Mouse (Mus musculus) frontal cortex, postnatal 36 days (tissue): Measurements from ENCODE around the gene Gstm4.
A peak's percentile ranks its signal among the peaks of the same experiment; 100 is the strongest.
"Not testable (repeated sequence)": the region's sequence is repeated elsewhere in the genome, so short reads cannot be mapped to it uniquely, and the experiment has no call there.

ENCODE experiments used
- DNase-seq, 2 experiments: peaks; one replicate each; pipeline ENCODE4 v3.0.0; 2022; ENCODE audit warnings: low spot score in 2 of 2

Gene Gstm4

DNA sequence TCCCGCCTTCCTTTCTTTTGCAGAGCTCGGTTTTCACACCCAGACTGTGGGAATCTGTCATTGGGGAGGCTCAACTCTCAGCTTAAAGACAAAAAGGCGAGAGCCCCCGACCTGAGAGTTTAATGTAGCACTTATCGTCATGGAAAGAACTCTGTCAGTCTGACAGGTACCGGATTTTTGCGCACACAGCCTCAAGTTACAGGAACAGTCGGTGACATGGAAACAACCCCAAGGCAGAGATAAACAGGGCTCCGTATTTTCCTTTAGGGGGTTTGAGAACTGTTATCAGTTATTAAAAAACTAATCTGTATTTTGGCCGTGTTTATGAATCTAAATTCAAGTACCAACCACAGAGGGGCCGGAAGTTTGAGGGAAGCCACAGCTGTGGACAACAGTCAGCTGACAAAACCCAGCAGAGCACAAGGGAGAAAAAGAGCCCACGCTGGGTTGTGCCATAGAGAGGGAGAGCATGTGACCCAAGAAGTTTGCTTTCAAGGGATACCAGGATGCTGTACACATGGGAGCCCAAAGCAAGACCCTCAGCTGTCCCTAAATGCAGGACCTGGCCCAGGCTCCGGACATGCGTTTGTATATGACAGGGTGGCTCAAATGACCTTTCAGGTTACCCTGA lies 26.4 kb downstream of the Gstm4 start:
- DNase-seq, result no peak

- peak; percentile 93 to 94 for DNase-seq
Measured at GRCm38 (mm10) chr3:108017473-108018189, 27.1 kb downstream of the Gstm4 start, which contains the start of gene Gstm1. Gene Gstm1, minus strand, starts transcription at chr3:108017973.

- DNase-seq, result not testable (repeated sequence)
Measured at GRCm38 (mm10) chr3:108016468-108016867, 28.2 kb downstream of the Gstm4 start.

DNA sequence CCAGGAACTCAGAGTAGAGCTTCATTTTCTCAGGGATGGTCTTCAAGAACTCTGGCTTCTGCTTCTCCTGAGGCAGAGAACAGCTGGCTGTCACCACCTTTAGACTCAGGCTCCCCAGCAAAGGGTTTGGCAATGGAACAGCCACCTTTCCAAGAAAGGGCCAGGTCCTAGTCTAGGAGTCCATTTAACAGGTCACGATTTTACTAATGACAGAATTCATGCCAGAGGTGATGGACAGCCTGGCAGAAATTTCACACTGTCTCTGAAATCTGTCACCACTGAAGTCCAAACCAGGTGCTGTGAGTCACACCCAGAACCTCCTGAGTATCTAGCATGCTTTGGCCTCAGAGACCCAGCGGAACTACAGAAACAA lies 29.7 kb downstream of the Gstm4 start:
- no peak for DNase-seq

DNA sequence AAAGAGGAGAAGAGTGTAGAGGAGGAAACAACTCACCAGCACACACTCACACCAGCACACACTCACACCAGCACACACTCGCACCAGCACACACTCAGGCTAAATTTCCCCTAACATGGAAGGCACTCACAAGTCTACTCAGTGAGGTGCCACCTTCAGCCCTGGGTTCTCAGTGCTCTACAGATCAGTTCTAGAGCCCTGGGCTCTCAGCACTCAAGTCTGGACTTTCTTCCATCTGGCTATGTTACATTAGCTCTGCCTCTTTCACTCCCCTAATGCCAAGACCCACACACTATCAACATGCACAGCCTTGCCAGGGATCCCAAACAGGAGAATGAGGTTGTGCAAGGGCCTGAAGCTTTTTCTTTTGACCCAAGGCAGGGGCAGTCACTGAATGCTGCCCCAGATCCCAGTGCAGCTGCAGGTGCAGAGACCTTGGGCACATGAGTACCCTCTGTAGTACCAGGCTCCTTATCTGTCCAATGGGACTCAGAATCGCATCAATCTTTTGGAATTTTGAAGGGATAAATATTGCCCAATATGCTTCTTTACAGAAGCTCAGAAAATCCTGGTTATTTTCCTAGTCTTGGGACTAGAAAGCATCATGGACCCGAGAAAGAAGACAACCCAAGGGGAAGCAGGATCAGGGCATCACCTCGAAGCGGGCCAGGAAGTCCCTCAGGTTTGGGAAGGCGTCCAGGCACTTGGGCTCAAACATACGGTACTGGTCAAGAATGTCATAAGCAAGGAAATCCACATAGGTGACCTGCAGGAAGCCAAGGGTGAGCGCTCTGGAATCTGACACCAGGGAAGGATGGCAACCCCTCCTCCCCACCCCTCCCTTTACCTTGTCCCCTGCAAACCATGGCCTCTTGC lies 30.4 kb downstream of the Gstm4 start:
- no peak for DNase-seq

DNA sequence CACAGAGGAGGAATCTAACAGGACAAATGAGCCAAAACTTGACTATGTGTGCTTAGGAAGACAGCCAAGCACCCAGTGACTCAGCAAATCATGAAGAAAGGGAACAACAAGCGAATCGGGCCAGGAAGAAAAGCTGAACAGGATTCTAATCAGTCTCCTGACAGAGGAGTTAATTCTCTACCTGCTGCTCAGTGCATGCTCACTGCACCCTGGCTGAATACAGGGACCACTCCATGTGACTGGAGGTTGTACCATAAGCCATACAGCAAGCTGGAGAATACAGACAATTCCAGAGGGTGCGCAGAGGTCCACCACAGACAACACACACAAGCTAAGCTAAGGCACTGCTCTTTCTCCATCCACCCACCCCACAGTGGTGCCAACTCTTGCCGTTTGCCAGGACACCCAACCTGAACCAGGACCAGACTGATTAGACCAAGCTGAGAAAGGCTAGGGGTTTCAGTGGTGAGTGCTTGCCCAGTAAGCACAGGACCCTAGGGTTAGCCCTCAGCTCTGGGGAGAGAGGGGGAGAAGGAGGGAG lies 31.3 kb downstream of the Gstm4 start:
- DNase-seq, result peak; percentile 63 to 80

DNA sequence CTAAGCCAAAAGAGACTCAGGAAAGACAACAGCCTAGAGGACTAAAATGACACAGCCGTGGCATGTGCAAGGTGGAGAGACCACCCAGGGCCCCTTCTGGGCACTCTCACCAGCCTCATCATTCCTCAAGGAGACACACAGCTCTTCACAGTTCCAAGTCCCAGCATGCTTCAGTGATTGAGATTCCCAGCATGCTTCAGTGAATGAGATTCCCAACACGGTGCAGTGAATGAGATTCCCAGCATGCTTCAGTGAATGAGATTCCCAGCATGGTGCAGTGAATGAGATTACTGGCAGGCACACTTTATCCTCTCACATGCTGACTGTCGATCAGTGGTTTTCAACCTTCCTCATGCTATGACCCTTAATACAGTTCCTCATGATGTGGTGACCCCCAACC lies 33.1 kb downstream of the Gstm4 start:
- DNase-seq, result no peak

DNA sequence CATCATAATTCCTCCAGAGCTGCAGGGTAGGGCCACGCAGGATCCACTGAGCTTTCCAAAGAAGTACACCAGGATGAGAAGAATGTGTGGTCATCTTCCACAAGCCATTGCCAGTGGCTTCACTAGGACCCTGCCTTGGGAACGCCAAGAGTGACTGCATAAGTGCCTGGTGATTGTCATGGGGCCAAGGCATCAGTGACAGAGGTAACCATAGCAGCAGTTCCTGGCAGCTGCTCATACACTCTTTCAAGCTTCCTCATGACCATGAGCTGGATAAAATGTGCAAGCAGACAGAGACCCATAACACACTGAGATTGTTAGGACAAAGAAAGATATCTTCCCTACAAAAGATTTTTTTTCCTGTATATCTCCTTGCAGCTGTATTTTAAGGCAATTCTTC lies 34.4 kb downstream of the Gstm4 start:
- DNase-seq, result peak in 1 of 2 experiments; percentile 24

GRCm38 (mm10) chr3:108002021-108002420 lies 42.7 kb downstream of the Gstm4 start:
- no peak for DNase-seq

- no peak for DNase-seq
Measured at GRCm38 (mm10) chr3:107999491-107999890, 45.2 kb downstream of the Gstm4 start.

GRCm38 (mm10) chr3:107998591-107998990 lies 46.1 kb downstream of the Gstm4 start:
- DNase-seq, result no peak

- DNase-seq, result no peak
Measured at GRCm38 (mm10) chr3:107996576-107996975, 48.1 kb downstream of the Gstm4 start.

- not testable (repeated sequence) for DNase-seq
Measured at GRCm38 (mm10) chr3:107995974-107996373, 48.7 kb downstream of the Gstm4 start.
